Mouse (Mus musculus): ENCODE results near the gene Unc93b1.

- TF ChIP-seq POLR2A (IDR thresholded peaks at IDR 0.05; ENCODE audit: borderline replicate concordance, extremely low read depth, low read depth, low read length) (no peak), CTCF (IDR thresholded peaks at IDR 0.05; ENCODE audit: insufficient read depth, low read length) (no peak)
Observed at GRCm38 (mm10) chr19:3972229-3972628, 37.2 kb downstream of the Unc93b1 start, which contains the start of gene Aldh3b2.
